Mouse (Mus musculus): ENCODE measurements at regions not wholly inside any gene's neighbourhood (a gene's known extent, or its start where the extent isn't known, plus 50 kb on each side); places are given as distances from the start of the nearest gene placed in this dataset.

DNA sequence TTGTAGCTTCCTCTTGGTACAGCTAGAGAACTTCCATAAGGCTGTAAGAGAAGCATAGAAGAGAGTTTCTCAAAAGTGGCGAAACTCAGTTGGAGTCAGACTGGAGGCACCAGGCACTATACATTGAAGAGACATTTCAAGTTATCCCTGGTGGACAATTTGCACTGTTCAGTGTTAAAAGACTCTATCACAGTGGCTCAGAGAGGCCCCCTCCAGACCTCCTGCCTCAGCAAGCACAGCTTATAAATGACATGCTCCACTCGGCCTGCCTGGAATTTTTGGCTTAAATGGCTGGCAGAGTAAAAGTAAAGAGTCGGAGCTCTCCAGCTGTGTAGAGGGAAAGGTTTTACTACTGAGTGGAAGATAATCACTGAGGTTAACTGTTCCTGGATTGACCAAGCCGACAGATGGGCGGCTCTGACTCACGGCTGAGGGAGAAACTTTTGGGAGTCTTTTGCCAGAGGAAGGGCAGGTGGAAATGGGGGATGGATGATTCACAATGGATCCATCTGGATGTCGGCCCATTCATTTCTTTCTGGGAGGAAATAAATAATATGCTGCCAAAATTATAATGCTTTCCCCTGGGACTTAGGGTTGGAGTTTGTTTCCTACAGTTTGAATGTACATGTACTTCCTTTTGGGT, 395.6 kb downstream of the Bcl11a start:
- Histone ChIP-seq H3K9me3 (ENCODE audit: low read length) (peaks cover 4% of the 10 kb centered on the region; the same call in 1 of the 2 replicates), H3K36me3 (ENCODE audit: insufficient read depth, low read length) (no peaks in the 10 kb centered on the region), H3K4me1 (replicated peaks; ENCODE audit: low read depth, low read length) (0 out of 2 replicates have a peak, but pooled peaks cover 4% of the 10 kb centered on the region), H3K4me3 (replicated peaks; ENCODE audit: low read length) (no peak overlapping the region), H3K27me3 (ENCODE audit: insufficient read depth, low read length) (no peaks in the 10 kb centered on the region)
- no peak for TF ChIP-seq CTCF (conservative IDR thresholded peaks at IDR 0.05; ENCODE audit: low read length)
- TF ChIP-seq NANOG (IDR thresholded peaks at IDR 0.05; ENCODE audit: borderline replicate concordance, low read length) = no peak
- no peak for TF ChIP-seq POU5F1 (IDR thresholded peaks at IDR 0.05; ENCODE audit: borderline replicate concordance, low read length)

DNA sequence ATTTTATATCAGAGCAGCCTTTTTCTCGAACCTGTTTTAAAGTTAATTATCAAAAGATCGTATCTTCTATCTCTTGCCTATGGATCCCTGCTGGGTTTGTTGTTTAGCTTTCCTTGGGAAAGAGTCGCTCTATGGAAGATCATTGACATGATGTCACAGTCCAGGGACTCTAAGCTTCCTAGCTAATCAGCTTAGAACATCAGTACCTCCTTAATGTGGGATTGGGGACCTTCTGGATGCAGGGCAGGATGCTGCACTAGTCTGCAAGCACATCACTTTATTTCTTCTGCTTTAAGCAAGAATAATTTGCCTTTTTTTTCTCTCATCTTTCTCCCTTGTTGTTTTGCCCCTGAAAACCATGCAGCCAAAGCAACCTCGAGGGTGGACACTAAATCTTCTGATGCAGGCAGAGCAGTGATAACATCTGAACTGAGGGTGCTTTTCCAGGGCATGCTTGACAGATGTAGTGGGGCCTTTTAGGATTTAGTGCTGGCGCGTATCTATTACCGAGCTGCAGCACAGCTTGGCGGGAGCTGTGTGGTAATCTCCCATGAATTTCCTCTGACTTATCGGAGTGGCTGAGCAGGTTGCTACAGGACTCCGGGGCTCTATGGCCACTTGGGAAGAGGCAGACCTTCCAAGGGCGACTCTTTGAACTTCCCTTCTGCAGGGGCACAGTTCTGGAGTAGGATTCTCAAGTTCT, 425.0 kb downstream of the Bcl11a start:
- Histone ChIP-seq H3K4me1 (replicated peaks; ENCODE audit: low read depth, low read length) (no peaks in the 10 kb centered on the region), H3K4me3 (replicated peaks; ENCODE audit: low read length) (no peak overlapping the region), H3K36me3 (ENCODE audit: insufficient read depth, low read length) (no peaks in the 10 kb centered on the region), H3K27me3 (ENCODE audit: insufficient read depth, low read length) (peaks cover 4% of the 10 kb centered on the region; the same call in 1 of the 2 replicates), H3K9me3 (ENCODE audit: low read length) (no peaks in the 10 kb centered on the region)
- no peak for TF ChIP-seq POU5F1 (IDR thresholded peaks at IDR 0.05; ENCODE audit: borderline replicate concordance, low read length)
- TF ChIP-seq NANOG (IDR thresholded peaks at IDR 0.05; ENCODE audit: borderline replicate concordance, low read length) = no peak
- no peak for TF ChIP-seq CTCF (conservative IDR thresholded peaks at IDR 0.05; ENCODE audit: low read length)

GRCm38 (mm10) chr11:24515568-24515967, 437.7 kb downstream of the Bcl11a start:
- Histone ChIP-seq H3K36me3 (ENCODE audit: insufficient read depth, low read length) (no peaks in the 10 kb centered on the region), H3K27me3 (ENCODE audit: insufficient read depth, low read length) (no peaks in the 10 kb centered on the region), H3K4me3 (replicated peaks; ENCODE audit: low read length) (no peak overlapping the region), H3K4me1 (replicated peaks; ENCODE audit: low read depth, low read length) (no peaks in the 10 kb centered on the region), H3K9me3 (ENCODE audit: low read length) (no peaks in the 10 kb centered on the region)
- no peak for TF ChIP-seq POU5F1 (IDR thresholded peaks at IDR 0.05; ENCODE audit: borderline replicate concordance, low read length)
- TF ChIP-seq CTCF (conservative IDR thresholded peaks at IDR 0.05; ENCODE audit: low read length) = no peak
- TF ChIP-seq NANOG (IDR thresholded peaks at IDR 0.05; ENCODE audit: borderline replicate concordance, low read length) = no peak

GRCm38 (mm10) chr11:24535462-24535861, 457.6 kb downstream of the Bcl11a start:
- TF ChIP-seq NANOG (IDR thresholded peaks at IDR 0.05; ENCODE audit: borderline replicate concordance, low read length) = no peak
- TF ChIP-seq POU5F1 (IDR thresholded peaks at IDR 0.05; ENCODE audit: borderline replicate concordance, low read length) = no peak
- TF ChIP-seq CTCF (conservative IDR thresholded peaks at IDR 0.05; ENCODE audit: low read length) = no peak
- no peaks in the 10 kb centered on the region for H3K36me3 ChIP-seq (ENCODE audit: insufficient read depth, low read length)
- no peaks in the 10 kb centered on the region for H3K4me1 ChIP-seq (replicated peaks; ENCODE audit: low read depth, low read length)
- no peaks in the 10 kb centered on the region for H3K27me3 ChIP-seq (ENCODE audit: insufficient read depth, low read length)
- no peak overlapping the region for H3K4me3 ChIP-seq (replicated peaks; ENCODE audit: low read length)
- no peaks in the 10 kb centered on the region for H3K9me3 ChIP-seq (ENCODE audit: low read length)

DNA sequence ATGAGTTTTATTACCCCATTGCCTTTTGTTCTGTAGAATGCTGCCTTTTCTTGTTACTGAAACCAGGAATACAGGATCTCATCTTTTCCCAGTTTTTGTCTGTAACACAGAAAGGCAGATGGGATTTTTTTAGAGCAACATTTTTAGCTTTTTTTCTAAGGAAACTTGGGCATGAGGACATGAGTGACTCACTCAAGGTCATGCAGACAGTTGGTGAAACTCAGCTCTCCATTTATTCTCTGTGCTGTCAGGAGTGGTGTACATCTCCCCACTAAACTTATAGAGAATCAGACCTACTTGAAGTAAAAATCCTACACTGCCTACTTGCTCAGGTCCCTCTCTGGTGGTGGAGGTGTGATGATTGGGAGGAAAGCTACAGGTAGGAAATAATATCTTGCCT, 459.9 kb downstream of the Bcl11a start:
- Histone ChIP-seq H3K36me3 (ENCODE audit: insufficient read depth, low read length) (no peaks in the 10 kb centered on the region), H3K27me3 (ENCODE audit: insufficient read depth, low read length) (no peaks in the 10 kb centered on the region), H3K4me1 (replicated peaks; ENCODE audit: low read depth, low read length) (no peaks in the 10 kb centered on the region), H3K9me3 (ENCODE audit: low read length) (no peaks in the 10 kb centered on the region), H3K4me3 (replicated peaks; ENCODE audit: low read length) (no peak overlapping the region)
- no peak for TF ChIP-seq NANOG (IDR thresholded peaks at IDR 0.05; ENCODE audit: borderline replicate concordance, low read length)

DNA sequence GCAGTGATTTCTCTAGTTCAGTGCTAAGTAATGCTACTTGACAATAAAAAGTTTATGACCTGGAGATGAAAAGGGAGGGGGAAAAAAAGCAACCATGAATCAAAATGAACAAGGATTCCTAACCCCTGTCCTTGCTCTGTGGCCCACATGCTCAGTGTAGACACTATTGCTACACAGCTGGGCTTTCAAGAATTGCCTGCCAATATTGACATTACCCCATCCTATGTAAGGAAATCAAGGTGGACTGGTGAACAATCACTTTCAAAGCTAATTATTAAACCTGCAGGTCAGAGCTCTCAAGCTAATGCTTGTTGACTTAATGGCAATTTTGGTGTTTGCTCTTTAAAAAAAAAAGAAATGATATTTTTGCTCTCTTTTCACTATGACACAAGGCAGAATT, 491.8 kb downstream of the Bcl11a start:
- H3K4me3 ChIP-seq (replicated peaks; ENCODE audit: low read length) = no peak overlapping the region
- H3K36me3 ChIP-seq (ENCODE audit: insufficient read depth, low read length) = no peaks in the 10 kb centered on the region
- H3K9me3 ChIP-seq (ENCODE audit: low read length) = no peaks in the 10 kb centered on the region
- H3K27me3 ChIP-seq (ENCODE audit: insufficient read depth, low read length) = no peaks in the 10 kb centered on the region
- TF ChIP-seq CTCF (conservative IDR thresholded peaks at IDR 0.05; ENCODE audit: low read length) (no peak), NANOG (IDR thresholded peaks at IDR 0.05; ENCODE audit: borderline replicate concordance, low read length) (no peak), POU5F1 (IDR thresholded peaks at IDR 0.05; ENCODE audit: borderline replicate concordance, low read length) (no peak)
- H3K4me1 ChIP-seq (replicated peaks; ENCODE audit: low read depth, low read length) = no peaks in the 10 kb centered on the region

- Histone ChIP-seq H3K27me3 (ENCODE audit: insufficient read depth, low read length) (no peaks in the 10 kb centered on the region), H3K4me3 (replicated peaks; ENCODE audit: low read length) (no peak overlapping the region), H3K9me3 (ENCODE audit: low read length) (no peaks in the 10 kb centered on the region), H3K36me3 (ENCODE audit: insufficient read depth, low read length) (no peaks in the 10 kb centered on the region), H3K4me1 (replicated peaks; ENCODE audit: low read depth, low read length) (no peaks in the 10 kb centered on the region)
- no peak for TF ChIP-seq NANOG (IDR thresholded peaks at IDR 0.05; ENCODE audit: borderline replicate concordance, low read length)
- TF ChIP-seq POU5F1 (IDR thresholded peaks at IDR 0.05; ENCODE audit: borderline replicate concordance, low read length) = no peak
- no peak for TF ChIP-seq CTCF (conservative IDR thresholded peaks at IDR 0.05; ENCODE audit: low read length)
Measured at GRCm38 (mm10) chr11:24613529-24613928, 535.7 kb downstream of the Bcl11a start.

DNA sequence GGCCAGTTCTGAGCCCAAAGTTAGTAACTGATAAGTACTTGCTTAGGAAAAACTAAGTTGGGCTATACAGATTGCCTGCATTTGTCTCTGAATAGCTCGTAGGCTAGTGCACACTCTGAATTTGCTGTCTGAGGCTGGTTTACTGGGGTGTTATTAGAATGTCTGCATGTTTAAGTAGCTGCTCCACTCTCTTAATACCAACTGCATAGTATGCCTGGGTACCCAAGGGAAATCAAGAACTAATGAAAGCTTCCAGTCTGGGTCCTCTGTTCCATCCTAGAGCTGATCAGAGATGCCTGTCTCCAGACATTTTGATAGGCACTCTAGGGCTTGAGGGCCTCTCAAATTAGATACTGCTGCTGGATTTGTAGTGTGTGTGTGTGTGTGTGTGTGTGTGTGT, 537.6 kb downstream of the Bcl11a start:
- H3K27me3 ChIP-seq (ENCODE audit: insufficient read depth, low read length) = no peaks in the 10 kb centered on the region
- TF ChIP-seq CTCF (conservative IDR thresholded peaks at IDR 0.05; ENCODE audit: low read length) (no peak), NANOG (IDR thresholded peaks at IDR 0.05; ENCODE audit: borderline replicate concordance, low read length) (no peak), POU5F1 (IDR thresholded peaks at IDR 0.05; ENCODE audit: borderline replicate concordance, low read length) (no peak)
- no peaks in the 10 kb centered on the region for H3K9me3 ChIP-seq (ENCODE audit: low read length)
- no peaks in the 10 kb centered on the region for H3K4me1 ChIP-seq (replicated peaks; ENCODE audit: low read depth, low read length)
- no peaks in the 10 kb centered on the region for H3K36me3 ChIP-seq (ENCODE audit: insufficient read depth, low read length)
- no peak overlapping the region for H3K4me3 ChIP-seq (replicated peaks; ENCODE audit: low read length)

Measured in E14TG2a.4 (cell line).